Mouse (Mus musculus): ENCODE results near the gene Nbr1. TPM values are rescaled to one million over a fixed set of nuclear protein-coding genes. Genes with fewer than 3 reads are reported as not detected.

Nbr1 gene
- polyA plus RNA-seq (2012; rRNA removed), result 66.6 and 68.8 TPM in 2 replicates

GRCm38 (mm10) chr11:101551751-101552475 lies at the start of gene Nbr1, which contains the start of gene Brca1:
Gene Nbr1 (plus strand): TSS chr11:101552149.
Gene Brca1 (minus strand): TSS chr11:101551955.
- DNase-seq (ENCODE audit: low read depth in 1 of 2, low spot score in 2 of 2), result peak; percentile 85 to 98
- peaks cover 6% of the 10 kb centered on the region; the same call in 1 of the 2 replicates for H3K36me3 ChIP-seq (ENCODE audit: control insufficient read depth, insufficient read depth, low read length)
- H3K27ac ChIP-seq (ENCODE audit: insufficient read depth, low read length), result peak within 1 kb of the TSS; percentile 99
- under 1% methylated on average over 43 of the region's 43 CpGs for WGBS
- H3K4me3 ChIP-seq (ENCODE audit: extremely low read depth, insufficient read depth, insufficient read length), result peak within 1 kb of the TSS; percentile 91
- H3K4me1 ChIP-seq (ENCODE audit: control insufficient read depth, insufficient read depth, insufficient read length), result no peaks in the 10 kb centered on the region
- no peaks in the 10 kb centered on the region for H3K27me3 ChIP-seq (ENCODE audit: control insufficient read depth, insufficient read depth, low read length)
- TF ChIP-seq POLR2A (IDR thresholded peaks at IDR 0.05; ENCODE audit: low read depth, low read length), result no peak
- TF ChIP-seq CTCF (IDR thresholded peaks at IDR 0.05; ENCODE audit: extremely low read depth, insufficient read depth, insufficient read length, insufficient replicate concordance), result no peak

GRCm38 (mm10) chr11:101506269-101506780 lies 45.6 kb upstream of the Nbr1 start:
- no peak for TF ChIP-seq CTCF (IDR thresholded peaks at IDR 0.05; ENCODE audit: extremely low read depth, insufficient read depth, insufficient read length, insufficient replicate concordance)
- no peak for TF ChIP-seq POLR2A (IDR thresholded peaks at IDR 0.05; ENCODE audit: low read depth, low read length)
- Histone ChIP-seq H3K36me3 (ENCODE audit: control insufficient read depth, insufficient read depth, low read length) (peaks cover 2% of the 10 kb centered on the region; the same call in 1 of the 2 replicates), H3K27me3 (ENCODE audit: control insufficient read depth, insufficient read depth, low read length) (no peaks in the 10 kb centered on the region), H3K27ac (ENCODE audit: insufficient read depth, low read length) (no peak overlapping the region), H3K4me3 (ENCODE audit: extremely low read depth, insufficient read depth, insufficient read length) (no peak overlapping the region), H3K4me1 (ENCODE audit: control insufficient read depth, insufficient read depth, insufficient read length) (no peaks in the 10 kb centered on the region)
- WGBS, result 93% methylated on average over 5 of the region's 5 CpGs
- no peak for DNase-seq (ENCODE audit: low read depth in 1 of 2, low spot score in 2 of 2)

- H3K27me3 ChIP-seq (ENCODE audit: control insufficient read depth, insufficient read depth, low read length), result no peaks in the 10 kb centered on the region
- WGBS, result 92% methylated on average over 7 of the region's 7 CpGs
Observed at GRCm38 (mm10) chr11:101507090-101507489, 44.9 kb upstream of the Nbr1 start.

GRCm38 (mm10) chr11:101518937-101519336 lies 33.0 kb upstream of the Nbr1 start:
- H3K4me1 ChIP-seq (ENCODE audit: control insufficient read depth, insufficient read depth, insufficient read length), result no peaks in the 10 kb centered on the region
- H3K27me3 ChIP-seq (ENCODE audit: control insufficient read depth, insufficient read depth, low read length), result no peaks in the 10 kb centered on the region
- peaks cover 2% of the 10 kb centered on the region; the same call in 1 of the 2 replicates for H3K36me3 ChIP-seq (ENCODE audit: control insufficient read depth, insufficient read depth, low read length)
- no peak for TF ChIP-seq CTCF (IDR thresholded peaks at IDR 0.05; ENCODE audit: extremely low read depth, insufficient read depth, insufficient read length, insufficient replicate concordance)
- TF ChIP-seq POLR2A (IDR thresholded peaks at IDR 0.05; ENCODE audit: low read depth, low read length), result no peak
- H3K4me3 ChIP-seq (ENCODE audit: extremely low read depth, insufficient read depth, insufficient read length), result no peak overlapping the region
- no peak overlapping the region for H3K27ac ChIP-seq (ENCODE audit: insufficient read depth, low read length)
- WGBS, result 94% methylated on average over 5 of the region's 5 CpGs
- no peak for DNase-seq (ENCODE audit: low read depth in 1 of 2, low spot score in 2 of 2)

More at GRCm38 (mm10) chr11:101507090-101507489, 44.9 kb upstream of the Nbr1 start:
- Histone ChIP-seq H3K4me3 (ENCODE audit: extremely low read depth, insufficient read depth, insufficient read length) (no peak overlapping the region), H3K4me1 (ENCODE audit: control insufficient read depth, insufficient read depth, insufficient read length) (no peaks in the 10 kb centered on the region), H3K36me3 (ENCODE audit: control insufficient read depth, insufficient read depth, low read length) (peaks cover 2% of the 10 kb centered on the region; the same call in 1 of the 2 replicates), H3K27ac (ENCODE audit: insufficient read depth, low read length) (no peak overlapping the region)
- DNase-seq (ENCODE audit: low read depth in 1 of 2, low spot score in 2 of 2), result no peak
- no peak for TF ChIP-seq POLR2A (IDR thresholded peaks at IDR 0.05; ENCODE audit: low read depth, low read length)
- no peak for TF ChIP-seq CTCF (IDR thresholded peaks at IDR 0.05; ENCODE audit: extremely low read depth, insufficient read depth, insufficient read length, insufficient replicate concordance)

GRCm38 (mm10) chr11:101519364-101519763 lies 32.6 kb upstream of the Nbr1 start:
- Histone ChIP-seq H3K4me1 (ENCODE audit: control insufficient read depth, insufficient read depth, insufficient read length) (no peaks in the 10 kb centered on the region), H3K4me3 (ENCODE audit: extremely low read depth, insufficient read depth, insufficient read length) (no peak overlapping the region), H3K27me3 (ENCODE audit: control insufficient read depth, insufficient read depth, low read length) (no peaks in the 10 kb centered on the region), H3K27ac (ENCODE audit: insufficient read depth, low read length) (no peak overlapping the region), H3K36me3 (ENCODE audit: control insufficient read depth, insufficient read depth, low read length) (peaks cover 2% of the 10 kb centered on the region; the same call in 1 of the 2 replicates)
- DNase-seq (ENCODE audit: low read depth in 1 of 2, low spot score in 2 of 2), result no peak
- no peak for TF ChIP-seq POLR2A (IDR thresholded peaks at IDR 0.05; ENCODE audit: low read depth, low read length)
- no peak for TF ChIP-seq CTCF (IDR thresholded peaks at IDR 0.05; ENCODE audit: extremely low read depth, insufficient read depth, insufficient read length, insufficient replicate concordance)
- WGBS, result 97% methylated on average over 6 of the region's 6 CpGs

GRCm38 (mm10) chr11:101524446-101524845 lies 27.5 kb upstream of the Nbr1 start:
- Histone ChIP-seq H3K4me1 (ENCODE audit: control insufficient read depth, insufficient read depth, insufficient read length) (no peaks in the 10 kb centered on the region), H3K27ac (ENCODE audit: insufficient read depth, low read length) (no peak overlapping the region), H3K36me3 (ENCODE audit: control insufficient read depth, insufficient read depth, low read length) (no peaks in the 10 kb centered on the region), H3K27me3 (ENCODE audit: control insufficient read depth, insufficient read depth, low read length) (no peaks in the 10 kb centered on the region), H3K4me3 (ENCODE audit: extremely low read depth, insufficient read depth, insufficient read length) (no peak overlapping the region)
- TF ChIP-seq CTCF (IDR thresholded peaks at IDR 0.05; ENCODE audit: extremely low read depth, insufficient read depth, insufficient read length, insufficient replicate concordance) (no peak), POLR2A (IDR thresholded peaks at IDR 0.05; ENCODE audit: low read depth, low read length) (no peak)
- WGBS, result 97% methylated on average over 8 of the region's 8 CpGs
- no peak for DNase-seq (ENCODE audit: low read depth in 1 of 2, low spot score in 2 of 2)

- Histone ChIP-seq H3K4me1 (ENCODE audit: control insufficient read depth, insufficient read depth, insufficient read length) (no peaks in the 10 kb centered on the region), H3K27ac (ENCODE audit: insufficient read depth, low read length) (no peak overlapping the region), H3K27me3 (ENCODE audit: control insufficient read depth, insufficient read depth, low read length) (no peaks in the 10 kb centered on the region), H3K36me3 (ENCODE audit: control insufficient read depth, insufficient read depth, low read length) (no peaks in the 10 kb centered on the region), H3K4me3 (ENCODE audit: extremely low read depth, insufficient read depth, insufficient read length) (no peak overlapping the region)
- WGBS, result 98% methylated on average over 10 of the region's 10 CpGs
- no peak for TF ChIP-seq POLR2A (IDR thresholded peaks at IDR 0.05; ENCODE audit: low read depth, low read length)
- DNase-seq (ENCODE audit: low read depth in 1 of 2, low spot score in 2 of 2), result no peak
Observed at GRCm38 (mm10) chr11:101525056-101525455, 26.9 kb upstream of the Nbr1 start.

Data from spleen, adult 2 months (tissue).